Mouse (Mus musculus) C2C12 (cell line): ENCODE results near the gene Nup155.

Experiments used
- CEBPB ChIP-seq: IDR thresholded peaks from one replicate; pipeline ENCODE4 v1.6.1; 2011; ENCODE audit warnings: low read depth, mild to moderate bottlenecking, control low read depth, moderate library complexity
- CTCF ChIP-seq: IDR thresholded peaks from one replicate; pipeline ENCODE4 v1.5.1; 2011; ENCODE audit not compliant: control insufficient read depth, insufficient read depth, insufficient read length
- FOSL1 ChIP-seq: IDR thresholded peaks from one replicate; pipeline ENCODE4 v1.8.0; 2011; ENCODE audit warnings: mild to moderate bottlenecking, low read length; ENCODE audit not compliant: poor library complexity, insufficient read depth, severe bottlenecking
- MAX ChIP-seq: IDR thresholded peaks from one replicate; pipeline ENCODE4 v1.6.1; 2011; ENCODE audit warnings: mild to moderate bottlenecking, control low read depth
- USF1 ChIP-seq: IDR thresholded peaks from one replicate; pipeline ENCODE4 v1.6.1; 2011; ENCODE audit warnings: low read depth, mild to moderate bottlenecking, control low read depth, moderate library complexity

- TF ChIP-seq USF1 (no peak), CTCF (no peak), MAX (no peak), CEBPB (no peak), FOSL1 (no peak)
Observed at GRCm38 (mm10) chr15:8200317-8200716, 91.2 kb downstream of the Nup155 start.
